Mouse (Mus musculus): ENCODE data around the gene Cit. TPM values are rescaled to one million over a fixed set of nuclear protein-coding genes. Genes with fewer than 3 reads are reported as not detected.

Gene Cit
- polyA plus RNA-seq, 1 experiment from 2014 or later, result 18.7 TPM

- no peak overlapping the region for H3K27ac ChIP-seq (replicated peaks)
- 79% methylated on average over 5 of the region's 5 CpGs for WGBS
- H3K36me3 ChIP-seq, result peaks cover 2% of the 10 kb centered on the region; the same call in 1 of the 2 replicates
- no peak overlapping the region for H3K4me2 ChIP-seq
- H3K9me3 ChIP-seq, result no peaks in the 10 kb centered on the region
- no peak overlapping the region for H3K9ac ChIP-seq
- H3K4me1 ChIP-seq, result no peaks in the 10 kb centered on the region
- ATAC-seq (ENCODE audit: extremely low read depth, insufficient number of reproducible peaks, low FRiP score, low TSS enrichment), result no peak
- H3K4me3 ChIP-seq, result no peak overlapping the region
- H3K27me3 ChIP-seq (replicated peaks), result no peaks in the 10 kb centered on the region
These were observed 70.4 kb downstream of the Cit start for GRCm38 (mm10) chr5:115915481-115915880.

DNA sequence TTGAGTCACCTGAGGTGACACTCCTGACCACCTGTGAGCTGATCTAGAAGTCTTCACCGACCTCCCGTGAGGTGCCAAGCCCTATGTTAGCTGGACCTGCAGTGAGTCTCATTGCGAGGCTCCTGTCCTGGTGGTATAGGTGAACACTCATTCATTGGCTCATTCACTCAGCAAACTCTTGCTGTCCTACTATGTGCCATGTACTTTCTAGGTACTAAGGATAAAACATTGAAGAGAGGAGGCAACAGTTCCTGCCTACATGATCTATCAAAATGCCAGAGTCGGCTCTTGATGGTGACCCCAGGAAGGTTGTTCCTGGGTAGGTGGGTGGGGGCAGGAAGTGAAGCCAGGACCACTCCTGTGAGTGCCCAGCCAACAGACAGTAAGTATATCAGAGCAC, 72.9 kb downstream of the Cit start:
- WGBS, result 91% methylated on average over 4 of the region's 4 CpGs
- Histone ChIP-seq H3K4me2 (no peak overlapping the region), H3K9me3 (no peaks in the 10 kb centered on the region), H3K4me1 (no peaks in the 10 kb centered on the region), H3K36me3 (no peaks in the 10 kb centered on the region), H3K9ac (no peak overlapping the region), H3K27ac (replicated peaks) (no peak overlapping the region), H3K27me3 (replicated peaks) (no peaks in the 10 kb centered on the region), H3K4me3 (no peak overlapping the region)
- no peak for ATAC-seq (ENCODE audit: extremely low read depth, insufficient number of reproducible peaks, low FRiP score, low TSS enrichment)

DNA sequence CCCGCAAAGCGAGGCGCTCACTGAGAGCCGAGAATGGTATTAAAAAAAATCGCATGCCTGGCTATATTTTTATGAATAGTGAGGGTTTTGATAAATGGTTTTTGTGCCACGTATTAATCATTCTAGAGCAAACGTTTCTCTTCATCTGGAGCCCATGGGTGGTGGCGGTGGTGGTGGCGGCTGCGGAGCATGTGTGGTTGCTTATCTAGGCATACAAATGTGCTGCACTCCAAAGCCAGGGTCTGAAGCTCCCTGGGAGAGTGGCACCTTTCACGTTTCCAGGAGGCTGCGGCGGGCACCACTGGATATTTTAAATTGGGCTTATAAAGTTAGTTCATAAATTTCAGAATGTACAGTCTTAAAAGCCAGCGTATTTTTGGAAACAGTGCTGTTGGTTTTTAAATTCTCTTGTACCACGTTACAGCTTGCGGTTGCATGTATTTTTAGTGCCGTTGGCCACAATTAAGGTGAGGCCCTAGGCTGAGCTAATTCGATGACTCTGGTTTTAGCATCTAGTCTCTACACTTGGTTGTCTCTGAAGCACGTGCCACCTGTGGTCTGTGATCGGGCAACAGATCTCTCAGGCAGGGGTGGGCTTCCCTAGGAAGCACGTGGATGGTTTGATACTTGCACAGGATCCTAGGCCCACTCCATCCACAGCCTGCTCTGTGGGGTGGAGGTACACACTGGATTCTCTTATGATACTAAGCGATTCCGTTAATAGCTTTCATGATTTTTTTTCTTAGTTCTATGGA, 73.7 kb downstream of the Cit start:
- WGBS, result 83% methylated on average over 23 of the region's 23 CpGs
- no peaks in the 10 kb centered on the region for H3K36me3 ChIP-seq
- no peak overlapping the region for H3K9ac ChIP-seq
- no peaks in the 10 kb centered on the region for H3K9me3 ChIP-seq
- H3K27ac ChIP-seq (replicated peaks), result no peak overlapping the region
- no peak overlapping the region for H3K4me3 ChIP-seq
- H3K4me1 ChIP-seq, result no peaks in the 10 kb centered on the region
- no peaks in the 10 kb centered on the region for H3K27me3 ChIP-seq (replicated peaks)
- ATAC-seq (ENCODE audit: extremely low read depth, insufficient number of reproducible peaks, low FRiP score, low TSS enrichment), result no peak
- no peak overlapping the region for H3K4me2 ChIP-seq

DNA sequence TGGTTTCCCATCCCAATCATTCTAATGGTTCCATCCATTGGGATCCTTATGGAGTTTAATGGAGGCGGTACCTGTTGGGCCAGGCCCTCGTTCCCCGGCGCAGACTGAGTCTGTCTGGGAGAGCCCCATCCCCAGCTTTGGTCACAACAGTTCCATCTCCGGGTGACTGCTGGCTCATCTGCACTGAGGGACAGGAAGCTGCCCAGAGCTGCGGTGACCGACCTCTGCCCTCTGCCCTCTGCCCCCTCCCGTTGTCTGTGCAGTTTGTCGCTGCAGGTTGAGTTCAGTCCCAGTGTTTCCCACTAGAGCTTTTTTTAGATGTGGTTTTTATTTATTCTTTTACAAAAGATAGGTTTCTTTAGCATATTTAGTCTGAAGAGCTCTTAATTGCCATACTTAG, 76.9 kb downstream of the Cit start:
- Histone ChIP-seq H3K9ac (no peak overlapping the region), H3K4me1 (no peaks in the 10 kb centered on the region), H3K36me3 (peaks cover 21% of the 10 kb centered on the region), H3K27ac (replicated peaks) (no peak overlapping the region), H3K4me2 (no peak overlapping the region), H3K27me3 (replicated peaks) (no peaks in the 10 kb centered on the region), H3K9me3 (no peaks in the 10 kb centered on the region), H3K4me3 (no peak overlapping the region)
- 84% methylated on average over 9 of the region's 9 CpGs for WGBS
- ATAC-seq (ENCODE audit: extremely low read depth, insufficient number of reproducible peaks, low FRiP score, low TSS enrichment), result no peak

DNA sequence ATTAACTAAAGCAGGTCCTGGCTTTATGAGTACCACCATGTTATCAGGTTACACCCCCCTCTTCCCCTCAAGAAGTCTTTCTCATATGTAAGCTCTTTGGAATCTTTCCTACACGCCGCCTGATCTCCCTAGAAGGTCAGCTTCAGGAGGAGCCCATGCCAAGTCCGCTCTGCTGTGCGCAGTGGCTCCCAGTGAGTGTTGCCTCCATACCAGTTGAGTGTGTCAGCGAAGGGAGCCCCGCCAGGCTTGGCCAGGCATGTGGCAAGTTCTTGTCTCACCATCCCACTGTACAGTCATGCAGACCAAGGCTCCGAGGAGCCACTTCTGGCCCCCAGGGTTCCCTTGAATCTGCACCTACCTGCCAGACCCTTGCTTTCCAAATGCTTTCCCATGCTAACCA, 79.9 kb downstream of the Cit start:
- Histone ChIP-seq H3K9me3 (peaks cover under 1% of the 10 kb centered on the region; the same call in 1 of the 2 replicates), H3K4me1 (no peaks in the 10 kb centered on the region), H3K27me3 (replicated peaks) (no peaks in the 10 kb centered on the region), H3K9ac (no peak overlapping the region), H3K4me3 (no peak overlapping the region), H3K36me3 (peaks cover 49% of the 10 kb centered on the region), H3K4me2 (no peak overlapping the region), H3K27ac (replicated peaks) (no peak overlapping the region)
- no peak for ATAC-seq (ENCODE audit: extremely low read depth, insufficient number of reproducible peaks, low FRiP score, low TSS enrichment)
- WGBS, result 80% methylated on average over 7 of the region's 7 CpGs

DNA sequence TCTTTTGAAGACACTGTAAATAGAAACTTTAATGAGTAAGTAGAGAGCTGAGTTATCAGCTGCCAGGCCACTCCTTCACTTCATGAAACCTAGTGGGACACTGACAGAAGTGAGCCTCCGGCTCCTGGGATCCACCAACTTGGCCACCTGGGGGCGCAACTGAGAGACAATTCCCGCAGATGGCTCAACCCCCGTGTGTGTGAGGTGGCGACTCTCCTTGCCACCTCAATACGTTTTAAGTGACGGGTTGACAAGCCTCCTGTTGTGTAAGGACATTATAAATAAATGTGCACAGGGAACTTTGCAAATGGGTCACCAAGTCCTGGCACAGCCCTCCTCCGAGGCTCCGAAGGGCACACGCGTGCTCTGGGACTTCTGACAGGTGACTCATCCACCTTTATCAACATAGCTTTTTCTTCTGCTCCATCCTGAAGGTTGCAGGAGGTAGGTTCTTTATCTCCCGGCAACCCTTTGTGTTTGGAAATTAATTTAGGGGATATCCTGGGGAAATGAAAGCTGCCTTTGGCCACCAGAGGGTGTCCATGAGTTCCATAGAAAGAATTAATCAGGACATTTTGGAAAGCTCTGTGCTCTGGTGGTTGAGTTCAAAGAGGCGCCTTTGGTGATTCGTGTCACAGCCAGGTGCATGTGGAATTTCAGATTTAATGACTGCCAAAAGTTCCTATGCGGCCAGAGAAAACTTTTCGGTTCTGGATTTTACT, 83.9 kb downstream of the Cit start:
- H3K36me3 ChIP-seq, result peaks cover 87% of the 10 kb centered on the region

GRCm38 (mm10) chr5:115932325-115932724, 87.2 kb downstream of the Cit start:
- no peak overlapping the region for H3K4me2 ChIP-seq
- no peak overlapping the region for H3K27ac ChIP-seq (replicated peaks)
- H3K9ac ChIP-seq, result no peak overlapping the region
- no peak for ATAC-seq (ENCODE audit: extremely low read depth, insufficient number of reproducible peaks, low FRiP score, low TSS enrichment)
- H3K9me3 ChIP-seq, result peaks cover 6% of the 10 kb centered on the region; the same call in 1 of the 2 replicates
- H3K36me3 ChIP-seq, result peaks cover 89% of the 10 kb centered on the region
- H3K4me1 ChIP-seq, result no peaks in the 10 kb centered on the region
- no peak overlapping the region for H3K4me3 ChIP-seq
- WGBS, result 93% methylated on average over 11 of the region's 11 CpGs
- no peaks in the 10 kb centered on the region for H3K27me3 ChIP-seq (replicated peaks)

More for the DNA sequence above, 83.9 kb downstream of the Cit start:
- H3K27me3 ChIP-seq (replicated peaks), result no peaks in the 10 kb centered on the region
- WGBS, result 83% methylated on average over 16 of the region's 16 CpGs
- H3K9me3 ChIP-seq, result peaks cover 6% of the 10 kb centered on the region; the same call in 1 of the 2 replicates
- no peak overlapping the region for H3K9ac ChIP-seq
- no peak overlapping the region for H3K4me3 ChIP-seq
- no peak overlapping the region for H3K4me2 ChIP-seq
- no peaks in the 10 kb centered on the region for H3K4me1 ChIP-seq
- H3K27ac ChIP-seq (replicated peaks), result no peak overlapping the region
- ATAC-seq (ENCODE audit: extremely low read depth, insufficient number of reproducible peaks, low FRiP score, low TSS enrichment), result no peak

DNA sequence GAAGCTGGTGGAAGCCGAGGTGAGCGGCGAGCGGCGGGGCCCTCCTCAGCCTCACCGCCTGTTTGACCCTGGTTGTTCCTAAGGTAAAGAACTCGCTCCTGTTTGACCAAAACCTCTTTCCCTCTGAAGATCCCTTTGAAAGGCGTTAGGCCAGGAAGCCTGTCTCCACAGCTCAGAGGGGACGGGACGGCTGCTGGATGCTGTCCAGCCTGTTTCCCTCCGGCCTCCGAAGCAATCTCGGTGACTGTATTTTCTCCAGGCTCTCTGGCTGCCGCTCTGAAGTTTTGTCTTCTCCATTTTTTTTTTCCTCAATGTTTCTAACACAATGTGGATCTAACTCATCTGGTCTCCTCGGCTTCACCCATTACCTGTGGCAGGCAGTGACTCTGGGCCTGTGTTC, 91.8 kb downstream of the Cit start:
- H3K9ac ChIP-seq, result no peak overlapping the region
- no peak overlapping the region for H3K4me2 ChIP-seq
- no peaks in the 10 kb centered on the region for H3K9me3 ChIP-seq
- no peak for ATAC-seq (ENCODE audit: extremely low read depth, insufficient number of reproducible peaks, low FRiP score, low TSS enrichment)
- 75% methylated on average over 15 of the region's 15 CpGs for WGBS
- no peaks in the 10 kb centered on the region for H3K4me1 ChIP-seq
- H3K4me3 ChIP-seq, result no peak overlapping the region
- no peaks in the 10 kb centered on the region for H3K27me3 ChIP-seq (replicated peaks)
- peaks cover 92% of the 10 kb centered on the region for H3K36me3 ChIP-seq
- no peak overlapping the region for H3K27ac ChIP-seq (replicated peaks)

DNA sequence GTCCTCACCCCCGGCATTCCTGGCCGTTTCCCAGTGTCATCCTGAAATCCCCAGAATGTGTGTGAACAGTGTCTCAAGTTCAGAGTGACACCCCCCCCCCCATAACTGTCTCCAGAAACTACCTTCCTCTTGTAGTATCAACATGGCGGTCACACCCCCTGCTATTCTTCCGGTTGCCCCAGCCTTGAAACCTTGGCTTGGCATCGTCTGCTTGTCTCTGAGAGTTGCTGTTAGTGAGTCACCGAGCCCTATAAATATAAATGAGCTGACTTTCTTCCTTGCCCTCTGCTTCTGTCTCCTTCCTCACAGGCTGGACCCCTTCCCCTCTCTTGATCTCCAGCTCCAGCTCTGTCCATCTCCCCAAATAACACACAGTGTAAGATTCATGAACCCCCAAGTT, 92.5 kb downstream of the Cit start:
- H3K4me1 ChIP-seq, result no peaks in the 10 kb centered on the region
- no peaks in the 10 kb centered on the region for H3K27me3 ChIP-seq (replicated peaks)
- H3K36me3 ChIP-seq, result peaks cover 92% of the 10 kb centered on the region
- no peak overlapping the region for H3K4me2 ChIP-seq
- H3K27ac ChIP-seq (replicated peaks), result no peak overlapping the region
- H3K4me3 ChIP-seq, result no peak overlapping the region
- no peak overlapping the region for H3K9ac ChIP-seq
- no peak for ATAC-seq (ENCODE audit: extremely low read depth, insufficient number of reproducible peaks, low FRiP score, low TSS enrichment)
- no peaks in the 10 kb centered on the region for H3K9me3 ChIP-seq
- WGBS, result 87% methylated on average over 6 of the region's 6 CpGs

GRCm38 (mm10) chr5:115938999-115939398, 93.9 kb downstream of the Cit start:
- WGBS, result 89% methylated on average over 13 of the region's 13 CpGs
- H3K27me3 ChIP-seq (replicated peaks), result no peaks in the 10 kb centered on the region
- no peak overlapping the region for H3K27ac ChIP-seq (replicated peaks)
- no peak overlapping the region for H3K4me3 ChIP-seq
- ATAC-seq (ENCODE audit: extremely low read depth, insufficient number of reproducible peaks, low FRiP score, low TSS enrichment), result no peak
- no peaks in the 10 kb centered on the region for H3K4me1 ChIP-seq
- H3K9me3 ChIP-seq, result no peaks in the 10 kb centered on the region
- no peak overlapping the region for H3K4me2 ChIP-seq
- H3K9ac ChIP-seq, result no peak overlapping the region
- H3K36me3 ChIP-seq, result peaks cover 92% of the 10 kb centered on the region

GRCm38 (mm10) chr5:115942389-115942788, 97.3 kb downstream of the Cit start:
- ATAC-seq (ENCODE audit: extremely low read depth, insufficient number of reproducible peaks, low FRiP score, low TSS enrichment), result no peak
- Histone ChIP-seq H3K4me3 (no peak overlapping the region), H3K9me3 (no peaks in the 10 kb centered on the region), H3K36me3 (peaks cover 98% of the 10 kb centered on the region), H3K9ac (no peak overlapping the region), H3K4me2 (no peak overlapping the region), H3K27ac (replicated peaks) (no peak overlapping the region), H3K4me1 (no peaks in the 10 kb centered on the region), H3K27me3 (replicated peaks) (no peaks in the 10 kb centered on the region)
- 88% methylated on average over 3 of the region's 3 CpGs for WGBS

All from heart, embryonic 13.5 days (tissue).